Mouse (Mus musculus): ENCODE measurements at regions not wholly inside any gene's neighbourhood (a gene's known extent, or its start where the extent isn't known, plus 50 kb on each side); places are given as distances from the start of the nearest gene placed in this dataset.
"Not testable (repeated sequence)": the region's sequence is repeated elsewhere in the genome, so short reads cannot be mapped to it uniquely, and the experiment has no call there.

DNA sequence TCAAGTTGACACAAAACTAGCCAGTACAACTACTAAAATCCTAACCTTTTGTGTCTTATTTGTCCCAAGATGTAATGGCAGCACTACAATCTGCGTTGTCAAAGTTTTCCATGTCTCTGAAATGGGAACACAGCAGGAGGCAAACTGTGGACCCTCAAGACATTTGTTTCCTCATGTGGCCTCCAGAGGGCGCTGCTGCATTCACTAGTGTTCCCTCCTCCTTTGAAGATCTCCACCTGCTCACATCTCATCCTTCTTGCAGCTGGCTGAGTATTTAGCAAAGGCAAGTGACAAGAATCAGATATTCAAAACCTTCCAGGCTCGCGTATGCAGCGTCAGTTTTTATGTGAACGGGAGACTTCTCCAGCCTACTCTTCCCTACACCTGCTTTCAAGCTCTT lies 663.3 kb downstream of the Dad1 start:
- not testable (repeated sequence) for DNase-seq (ENCODE audit: low read depth)

DNA sequence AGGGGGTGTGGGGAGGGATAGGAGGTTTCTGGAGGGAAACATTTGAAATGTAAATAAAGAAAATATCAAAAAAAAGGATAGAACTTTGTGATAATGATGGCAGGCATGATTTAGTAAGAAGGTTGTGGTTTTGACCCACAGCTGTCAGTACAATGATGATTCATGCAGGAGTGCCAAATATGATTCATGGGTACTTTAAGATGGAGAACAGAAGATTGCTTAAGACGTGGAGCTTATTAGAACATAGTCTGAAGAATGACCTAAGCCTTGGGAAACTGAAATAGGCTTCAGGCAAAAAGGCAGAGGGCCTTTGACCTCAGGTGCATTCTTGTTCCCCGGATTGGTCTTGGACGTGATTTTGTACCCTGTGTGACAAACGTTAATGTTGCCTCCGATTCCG lies 671.4 kb downstream of the Dad1 start:
- not testable (repeated sequence) for DNase-seq (ENCODE audit: low read depth)

DNA sequence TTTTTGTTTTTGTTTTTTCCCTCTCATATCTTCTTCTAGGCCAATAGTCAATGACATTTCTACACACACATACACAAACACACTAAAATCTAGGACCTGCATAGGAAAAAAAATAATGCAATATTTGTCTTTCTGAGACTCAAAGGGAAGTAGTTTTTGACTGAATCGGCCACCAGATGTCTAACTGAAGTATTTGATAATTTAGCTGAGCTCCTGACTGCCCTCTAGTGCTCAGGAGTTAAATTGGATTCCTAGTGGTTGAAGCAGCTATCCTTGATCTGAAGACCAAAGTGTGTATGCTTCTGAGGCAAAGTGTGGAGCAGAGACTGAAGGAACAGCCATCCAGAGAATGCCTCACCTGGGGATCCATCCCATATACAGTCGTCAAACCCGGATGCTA lies 672.2 kb downstream of the Dad1 start:
- DNase-seq (ENCODE audit: low read depth), result not testable (repeated sequence)

DNA sequence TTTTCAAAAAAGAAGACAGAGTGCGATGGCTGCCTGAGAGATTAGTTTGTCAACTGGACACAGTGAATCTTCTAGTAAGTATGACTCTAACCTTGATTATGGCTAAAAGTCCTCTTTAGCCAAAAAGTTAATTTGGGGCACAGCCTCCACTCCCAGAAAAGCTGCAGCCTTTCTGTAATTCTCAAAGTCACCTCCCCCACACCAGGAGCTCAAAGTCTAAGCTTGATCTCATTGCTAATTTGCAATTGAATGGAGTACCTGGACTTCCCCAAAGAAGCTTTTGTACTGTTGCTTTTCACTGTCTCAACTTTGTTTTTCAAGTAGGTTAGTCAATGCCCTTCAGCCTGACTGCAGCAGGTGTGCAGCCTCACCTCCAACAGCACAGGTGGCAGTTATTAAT lies 677.0 kb downstream of the Dad1 start:
- not testable (repeated sequence) for DNase-seq (ENCODE audit: low read depth)

DNA sequence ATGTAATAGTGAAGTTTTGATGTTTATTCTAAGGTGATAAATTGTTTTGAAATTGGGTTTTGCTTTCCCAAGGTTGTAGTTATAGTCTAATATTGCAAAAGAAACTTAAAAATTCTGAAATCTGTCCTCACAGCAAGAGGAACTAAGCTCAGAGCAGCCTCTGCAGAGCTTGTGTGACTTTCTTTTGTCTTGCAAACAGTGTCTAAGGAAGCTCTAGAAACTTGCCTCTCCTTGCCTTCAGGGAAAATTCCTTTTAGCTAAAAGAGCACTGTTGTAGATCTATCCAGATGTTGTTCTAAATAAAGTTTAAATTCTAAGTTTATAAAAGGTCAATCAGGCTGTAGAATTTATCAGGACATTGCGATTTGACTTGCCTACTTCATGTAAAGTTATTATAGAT lies 681.2 kb downstream of the Dad1 start:
- not testable (repeated sequence) for DNase-seq (ENCODE audit: low read depth)

DNA sequence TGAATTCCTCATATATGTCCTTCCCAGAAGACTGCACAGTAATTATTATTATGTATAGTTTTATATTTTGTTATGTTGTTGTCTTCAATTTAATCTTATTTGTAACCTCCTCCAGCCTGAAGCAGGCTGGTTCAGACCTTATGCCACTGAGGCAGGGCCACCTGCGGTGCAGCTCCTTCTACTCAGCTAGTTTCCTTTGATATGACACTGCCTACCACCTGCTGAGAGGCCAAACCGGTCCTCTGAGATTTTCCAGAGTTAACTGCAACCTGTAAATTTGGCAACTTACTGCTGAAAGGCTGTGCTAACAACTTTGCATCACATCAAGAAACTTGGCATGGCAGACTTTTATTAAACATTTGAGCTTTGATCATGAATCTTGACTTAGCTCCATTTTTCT lies 691.3 kb downstream of the Dad1 start:
- no peak for DNase-seq (ENCODE audit: low read depth)

DNA sequence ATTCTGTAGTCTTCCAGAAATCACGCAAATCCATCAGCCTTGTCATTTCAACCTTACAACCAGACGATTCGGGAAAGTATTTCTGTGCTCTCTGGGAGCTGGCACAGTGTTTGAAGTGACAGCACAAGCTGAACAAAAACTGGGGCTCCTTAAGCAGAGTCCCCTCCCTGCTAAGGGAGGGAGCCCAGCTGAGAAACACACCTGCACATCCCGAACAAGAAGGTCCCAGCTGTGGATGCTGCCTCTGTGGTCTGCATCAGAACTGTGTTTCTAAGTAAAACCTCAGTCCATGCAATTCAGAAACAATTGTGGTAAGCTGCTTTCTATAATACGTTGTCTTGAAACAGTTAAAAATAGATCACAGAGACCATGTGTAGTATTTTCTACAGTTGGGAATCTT lies 693.8 kb downstream of the Dad1 start:
- DNase-seq (ENCODE audit: low read depth), result not testable (repeated sequence)

DNA sequence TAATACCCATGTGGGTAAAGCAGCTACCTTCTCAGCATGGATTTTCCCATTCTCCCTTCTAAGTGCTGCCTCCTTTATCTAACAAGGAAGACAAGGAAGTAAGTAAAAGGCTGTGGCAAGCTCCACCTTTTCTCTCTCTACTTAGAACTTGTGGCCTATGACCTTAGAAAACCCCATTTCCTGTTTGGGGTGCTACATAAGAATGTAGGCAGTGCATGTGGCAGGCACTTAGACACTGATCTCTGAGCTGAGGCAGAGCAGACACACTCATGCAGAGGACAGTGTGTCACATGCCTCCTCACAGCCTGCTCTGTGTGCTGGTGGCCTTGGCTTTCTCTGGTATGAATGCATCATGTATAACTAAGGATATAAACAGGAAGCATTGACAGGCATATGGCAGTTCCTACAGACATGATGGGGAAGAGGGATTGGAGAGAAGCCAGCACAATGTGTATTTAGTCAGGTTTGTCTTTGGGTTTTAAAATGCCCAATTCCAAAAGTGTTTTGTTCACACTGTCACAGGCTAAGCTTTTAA lies 694.5 kb downstream of the Dad1 start:
- not testable (repeated sequence) for DNase-seq (ENCODE audit: low read depth)

DNA sequence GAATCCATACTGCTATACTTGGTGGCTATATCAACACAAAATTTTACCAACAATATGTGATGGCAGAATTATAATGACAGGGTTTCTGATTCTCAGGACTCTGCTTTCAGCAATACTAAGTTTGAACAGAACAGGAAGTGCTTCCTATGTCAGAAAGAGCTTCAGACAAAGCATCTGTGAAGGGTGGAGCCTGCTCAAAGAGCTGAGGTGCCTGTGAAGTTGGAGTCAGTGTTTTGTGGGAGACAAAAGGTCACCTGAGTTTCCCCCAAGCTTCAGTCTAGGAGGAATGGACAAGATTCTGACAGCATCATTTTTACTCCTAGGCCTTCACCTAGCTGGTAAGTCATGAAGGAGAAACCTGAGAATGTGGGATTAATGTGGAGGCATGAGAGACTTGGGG lies 700.1 kb downstream of the Dad1 start:
- DNase-seq (ENCODE audit: low read depth), result no peak

DNA sequence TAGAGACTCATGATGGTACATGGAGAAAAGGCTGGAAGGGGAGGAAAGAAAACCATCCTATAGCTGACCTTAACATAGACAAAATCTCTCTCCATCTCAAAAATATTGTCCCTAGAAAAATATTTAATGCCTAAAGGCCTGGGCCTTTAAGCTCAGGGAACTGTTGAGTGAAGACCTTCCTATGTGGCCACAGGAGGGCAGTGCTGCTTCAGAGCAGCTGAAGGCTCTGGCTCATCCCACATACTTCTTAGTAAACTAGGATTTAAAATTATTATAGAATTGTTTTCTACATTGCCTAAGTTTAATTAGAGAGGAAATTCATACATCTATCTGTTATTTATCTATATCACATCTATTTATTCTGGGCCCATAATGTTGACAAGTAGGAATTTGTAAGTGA lies 706.5 kb downstream of the Dad1 start:
- not testable (repeated sequence) for DNase-seq (ENCODE audit: low read depth)

DNA sequence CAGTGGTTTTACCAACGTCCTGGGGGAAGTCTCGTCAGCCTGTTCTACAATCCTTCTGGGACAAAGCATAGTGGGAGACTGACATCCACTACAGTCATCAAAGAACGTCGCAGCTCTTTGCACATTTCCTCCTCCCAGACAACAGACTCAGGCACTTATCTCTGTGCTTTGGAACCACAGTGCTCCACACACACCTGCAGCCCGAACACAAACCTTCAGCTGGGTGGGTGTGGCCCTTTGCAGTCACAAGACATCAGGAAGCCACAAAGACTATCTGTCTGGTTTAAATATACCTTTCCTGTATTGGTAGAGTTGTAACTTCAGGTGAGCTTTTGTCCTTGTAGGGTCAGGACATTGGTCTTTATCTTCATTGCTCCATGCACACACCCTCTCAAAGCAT lies 708.6 kb downstream of the Dad1 start:
- DNase-seq (ENCODE audit: low read depth), result no peak

DNA sequence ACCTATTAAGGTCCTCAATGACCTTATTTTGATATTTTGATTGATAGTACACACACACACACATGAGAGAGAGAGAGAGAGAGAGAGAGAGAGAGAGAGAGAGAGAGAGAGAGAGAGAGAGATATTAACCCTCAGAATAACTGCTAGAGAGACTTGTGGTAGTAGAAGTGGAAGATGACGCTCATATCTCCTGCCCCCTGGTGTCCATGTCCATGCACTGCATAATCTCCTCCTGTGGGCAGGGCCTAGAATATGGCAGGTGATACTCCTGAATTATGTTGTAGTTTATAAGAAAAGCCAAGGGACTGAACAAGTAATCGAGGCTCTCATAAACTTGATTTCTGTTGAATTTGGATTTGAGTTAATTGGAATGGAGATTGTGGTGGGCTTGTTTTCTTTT lies 712.3 kb downstream of the Dad1 start:
- not testable (repeated sequence) for DNase-seq (ENCODE audit: low read depth)

DNA sequence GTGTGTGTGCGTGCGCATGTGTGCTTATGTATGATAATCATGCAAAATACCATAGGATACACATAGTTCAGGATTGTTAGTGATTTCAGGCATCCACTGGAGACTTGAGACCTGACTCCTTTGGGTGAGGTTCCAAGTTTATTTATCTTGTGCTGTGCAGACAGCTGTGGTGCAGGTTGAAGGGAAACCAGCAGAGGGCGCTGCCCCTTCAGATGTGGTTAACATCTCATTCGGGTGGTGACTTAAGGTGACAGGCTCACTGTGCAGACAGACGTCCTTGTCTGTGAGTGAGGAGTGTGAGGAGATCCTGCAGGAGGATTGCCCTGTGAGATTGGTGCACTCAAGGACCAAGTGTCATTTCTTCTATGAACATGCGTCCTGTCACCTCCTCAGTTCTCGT lies 716.0 kb downstream of the Dad1 start:
- DNase-seq (ENCODE audit: low read depth), result not testable (repeated sequence)

DNA sequence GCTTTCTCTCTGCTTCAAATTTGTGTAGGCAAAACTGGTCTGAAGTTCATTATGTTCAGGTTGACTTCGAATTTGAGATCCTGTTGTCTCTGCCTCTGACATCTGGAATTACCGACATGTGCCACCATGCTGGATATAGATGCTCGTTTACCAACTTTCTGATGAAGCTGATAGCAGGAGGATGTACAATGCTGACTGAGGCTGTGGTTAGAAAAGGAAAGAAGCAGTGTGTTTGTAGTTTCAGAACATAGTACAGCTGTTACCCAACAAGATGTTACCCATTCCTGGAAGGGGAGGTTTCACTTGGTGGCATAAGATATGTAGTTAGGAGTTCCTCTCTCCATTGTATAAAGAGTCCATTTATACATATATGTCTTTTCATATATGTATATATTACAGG lies 730.5 kb downstream of the Dad1 start:
- DNase-seq (ENCODE audit: low read depth), result not testable (repeated sequence)

DNA sequence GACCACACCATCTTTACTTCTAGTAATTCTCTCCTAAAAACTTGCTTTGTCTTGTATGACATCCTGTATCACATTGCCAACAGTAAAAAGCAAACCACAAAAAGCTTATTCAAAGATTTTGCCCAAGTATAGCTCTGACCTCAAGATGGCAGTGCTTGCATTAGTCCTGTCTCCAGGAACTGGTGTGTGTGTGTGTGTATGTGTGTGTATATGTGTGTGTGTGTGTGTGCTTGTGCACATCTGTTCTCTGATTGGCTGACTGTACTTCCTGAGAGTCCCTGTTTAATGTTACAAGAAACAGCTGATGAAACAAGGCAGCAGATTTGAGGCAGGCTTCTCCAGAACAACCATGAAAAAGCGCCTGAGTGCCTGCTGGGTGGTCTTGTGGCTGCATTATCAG lies 735.0 kb downstream of the Dad1 start:
- not testable (repeated sequence) for DNase-seq (ENCODE audit: low read depth)

DNA sequence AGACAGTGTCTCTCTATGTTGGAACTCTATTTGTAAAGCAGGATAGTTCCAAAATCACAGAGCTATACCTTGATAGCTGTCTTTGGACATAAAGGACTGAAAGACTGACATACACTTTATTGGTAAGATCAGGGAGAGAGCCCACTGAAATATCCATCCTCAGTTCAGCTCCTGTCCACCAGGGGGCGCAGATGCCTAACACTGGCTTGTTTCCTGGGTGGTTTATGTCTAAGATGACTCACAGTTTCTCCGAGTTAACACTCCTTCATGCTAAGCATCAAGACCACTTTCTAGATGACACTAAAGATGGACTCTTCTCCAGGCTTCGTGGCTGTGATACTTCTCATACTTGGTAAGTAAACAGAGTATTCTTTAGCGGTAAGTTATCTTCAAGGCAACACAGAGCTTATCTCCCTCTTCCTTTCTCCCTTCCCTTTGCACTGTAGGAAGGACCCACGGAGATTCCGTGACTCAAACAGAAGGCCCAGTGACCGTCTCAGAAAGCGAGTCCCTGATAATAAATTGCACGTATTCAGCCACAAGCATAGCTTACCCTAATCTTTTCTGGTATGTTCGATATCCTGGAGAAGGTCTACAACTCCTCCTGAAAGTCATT lies 737.2 kb downstream of the Dad1 start:
- DNase-seq (ENCODE audit: low read depth), result not testable (repeated sequence)

DNA sequence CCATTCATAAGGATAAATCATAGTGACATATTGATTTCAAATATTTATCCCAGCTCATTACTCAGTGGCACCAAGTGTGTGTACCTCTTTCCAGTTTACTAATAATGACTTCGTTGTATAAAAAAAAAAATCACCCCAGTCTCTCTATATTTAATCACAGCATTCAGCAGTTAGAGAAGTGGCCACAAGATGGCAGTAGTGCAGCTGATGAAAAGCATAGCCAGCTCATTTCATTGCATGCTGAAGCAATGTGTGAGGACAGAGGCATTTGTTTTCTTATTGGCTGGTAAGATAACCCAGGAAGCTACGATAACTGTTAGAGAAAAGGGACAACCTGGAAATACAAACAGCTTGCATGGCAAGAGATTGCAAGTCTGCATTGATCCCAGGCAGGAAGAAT lies 748.5 kb downstream of the Dad1 start:
- DNase-seq (ENCODE audit: low read depth), result not testable (repeated sequence)

DNA sequence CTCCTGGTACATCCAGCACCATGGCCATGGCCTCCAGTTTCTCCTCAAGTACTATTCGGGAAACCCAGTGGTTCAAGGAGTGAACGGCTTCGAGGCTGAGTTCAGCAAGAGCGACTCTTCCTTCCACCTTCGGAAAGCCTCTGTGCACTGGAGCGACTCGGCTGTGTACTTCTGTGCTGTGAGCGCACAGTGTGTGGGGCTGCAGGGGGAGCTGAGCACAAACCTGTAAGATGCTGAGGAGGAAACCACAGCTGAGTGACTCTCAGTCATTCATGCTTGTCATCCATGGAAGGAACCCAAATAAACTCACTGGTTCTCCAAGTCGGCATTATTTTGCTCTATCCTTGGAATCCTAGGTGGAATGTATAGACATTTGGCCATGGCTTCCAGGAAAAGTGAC lies 765.5 kb downstream of the Dad1 start:
- DNase-seq (ENCODE audit: low read depth), result not testable (repeated sequence)

DNA sequence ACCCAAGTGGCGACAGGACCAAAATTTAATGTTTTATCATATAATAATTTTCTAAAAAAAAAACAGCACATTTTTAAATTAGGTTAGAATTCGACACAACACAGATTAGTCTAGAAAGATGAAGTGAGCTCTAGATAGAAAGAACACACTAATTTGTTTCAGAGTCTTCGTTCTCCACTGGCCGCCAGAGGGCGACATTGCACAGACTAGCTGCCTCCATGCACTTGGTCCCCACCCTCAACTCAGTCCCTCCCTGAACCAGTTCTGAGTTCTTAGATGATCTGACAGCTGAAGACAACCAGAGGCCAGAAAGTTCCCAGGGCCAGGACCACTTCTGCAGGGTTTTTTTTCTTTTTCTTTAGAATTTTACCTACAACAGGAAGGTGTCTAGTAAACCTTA lies 766.3 kb downstream of the Dad1 start:
- DNase-seq (ENCODE audit: low read depth), result not testable (repeated sequence)

DNA sequence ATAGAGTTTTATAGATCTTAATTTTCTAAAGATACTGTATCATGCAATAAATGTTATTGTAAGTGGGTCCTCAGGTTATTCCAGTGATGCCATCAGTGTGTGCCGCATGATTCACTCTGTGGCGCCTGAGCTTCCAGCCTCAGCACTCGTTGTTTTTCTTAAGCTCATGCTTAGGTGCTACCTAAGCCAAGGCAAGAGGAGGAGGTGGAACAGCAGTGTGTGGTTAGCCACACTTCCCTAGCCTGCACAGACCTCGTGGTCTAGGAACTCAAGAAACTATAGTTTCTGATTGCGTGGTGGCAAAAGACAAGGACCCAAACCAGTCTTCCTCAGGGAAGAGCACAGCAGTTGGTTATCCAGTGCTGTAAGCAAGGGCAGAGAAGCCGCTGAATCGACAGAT lies 779.7 kb downstream of the Dad1 start:
- DNase-seq (ENCODE audit: low read depth), result not testable (repeated sequence)

DNA sequence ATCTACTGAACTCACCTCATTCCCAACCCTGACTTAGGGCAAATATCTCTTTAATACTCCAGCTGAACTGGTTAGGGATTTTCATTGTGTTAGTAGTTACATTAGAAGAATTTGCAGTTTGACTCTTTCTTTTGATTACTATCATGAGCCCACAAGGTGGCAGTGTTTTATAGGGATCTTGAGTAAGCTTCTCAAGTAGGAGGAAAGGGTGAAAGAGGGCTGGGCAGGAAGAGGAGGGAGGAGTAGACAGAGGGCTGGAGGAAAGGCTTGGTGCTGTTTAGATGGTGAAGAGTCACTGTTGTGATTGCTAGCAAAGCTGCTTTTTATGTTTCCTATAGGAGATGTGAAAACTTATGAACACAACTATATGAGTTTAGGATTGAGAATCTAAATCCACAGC lies 793.1 kb downstream of the Dad1 start:
- not testable (repeated sequence) for DNase-seq (ENCODE audit: low read depth)

DNA sequence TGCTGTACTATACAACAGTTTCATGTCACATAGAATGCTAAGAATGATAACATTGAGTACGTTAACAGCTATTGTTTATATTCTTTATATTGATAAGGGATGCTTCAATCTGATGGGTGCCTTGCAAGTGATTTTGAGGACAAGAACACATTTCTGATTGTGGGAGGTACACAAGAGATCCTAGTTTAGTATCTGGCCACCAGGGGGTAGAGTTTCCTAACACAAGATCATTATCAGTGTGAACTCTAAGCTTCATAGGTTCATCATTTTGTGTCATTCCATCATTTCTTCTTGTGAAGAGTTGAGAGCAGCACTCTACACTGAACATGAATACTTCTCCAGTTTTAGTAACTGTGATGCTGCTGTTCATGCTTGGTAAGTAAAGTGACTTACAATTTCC lies 799.9 kb downstream of the Dad1 start:
- no peak for DNase-seq (ENCODE audit: low read depth)

DNA sequence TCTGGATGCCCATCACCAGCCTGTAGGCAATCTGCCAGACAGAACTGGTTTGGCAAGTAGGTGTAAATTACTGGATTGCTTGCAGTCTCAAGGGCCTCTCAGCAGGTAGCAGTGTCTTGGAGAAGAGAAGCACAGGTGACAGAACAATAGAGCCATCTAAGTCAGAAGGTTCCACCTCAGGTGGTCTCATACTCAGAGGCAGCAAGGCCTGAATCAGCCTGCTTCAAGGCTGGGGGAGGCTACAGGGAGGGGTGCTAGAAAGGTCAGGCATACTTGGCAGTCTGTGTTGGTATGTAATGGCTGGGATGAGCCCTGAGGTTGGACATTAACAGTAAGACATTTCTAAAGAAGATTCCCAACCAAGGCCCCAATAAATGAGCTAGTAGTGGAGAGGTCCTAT lies 814.3 kb downstream of the Dad1 start:
- not testable (repeated sequence) for DNase-seq (ENCODE audit: low read depth)

DNA sequence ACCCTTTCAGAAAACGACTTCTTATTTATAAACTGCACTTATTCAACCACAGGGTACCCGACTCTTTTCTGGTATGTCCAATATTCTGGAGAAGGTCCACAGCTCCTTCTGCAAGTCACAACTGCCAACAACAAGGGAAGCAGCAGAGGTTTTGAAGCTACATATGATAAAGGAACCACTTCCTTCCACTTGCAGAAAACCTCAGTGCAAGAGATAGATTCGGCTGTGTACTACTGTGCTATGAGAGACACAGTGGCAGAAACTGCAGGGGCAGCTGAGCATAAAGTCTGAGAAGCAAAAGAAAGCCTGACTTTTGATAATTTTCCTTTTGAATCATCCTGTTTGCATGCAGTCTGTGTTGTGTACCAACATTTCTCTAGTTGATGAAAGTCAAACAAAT lies 823.8 kb downstream of the Dad1 start:
- not testable (repeated sequence) for DNase-seq (ENCODE audit: low read depth)

All from fibroblast of lung, adult 2 months (primary cell).